Mouse (Mus musculus): ENCODE measurements at regions not wholly inside any gene's neighbourhood (a gene's known extent, or its start where the extent isn't known, plus 50 kb on each side); places are given as distances from the start of the nearest gene placed in this dataset.

DNA sequence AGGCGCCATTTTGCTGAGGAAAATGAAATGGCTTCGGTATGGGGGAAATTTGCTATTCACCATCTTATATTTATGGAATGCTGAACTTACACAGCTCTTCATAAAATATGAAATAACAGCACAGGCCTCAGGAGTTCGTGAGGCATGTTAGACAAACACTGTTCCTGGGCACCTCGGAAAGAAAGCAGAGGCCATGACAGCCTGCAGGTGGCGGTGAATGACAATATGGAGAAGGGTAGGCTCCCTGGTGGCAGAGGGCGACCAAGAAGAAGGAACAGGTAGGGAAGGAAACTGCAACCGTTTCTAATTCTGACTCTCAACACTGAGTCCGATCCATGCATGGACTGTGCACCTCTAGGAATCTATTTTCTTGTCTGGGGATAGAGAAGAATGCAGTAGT is 553.6 kb upstream of the Tmpo start:
- H3K4me1 ChIP-seq (ENCODE audit: control insufficient read depth in 2 of 2, insufficient read depth in 2 of 2, low read length in 2 of 2): no peaks in the 10 kb centered on the region

DNA sequence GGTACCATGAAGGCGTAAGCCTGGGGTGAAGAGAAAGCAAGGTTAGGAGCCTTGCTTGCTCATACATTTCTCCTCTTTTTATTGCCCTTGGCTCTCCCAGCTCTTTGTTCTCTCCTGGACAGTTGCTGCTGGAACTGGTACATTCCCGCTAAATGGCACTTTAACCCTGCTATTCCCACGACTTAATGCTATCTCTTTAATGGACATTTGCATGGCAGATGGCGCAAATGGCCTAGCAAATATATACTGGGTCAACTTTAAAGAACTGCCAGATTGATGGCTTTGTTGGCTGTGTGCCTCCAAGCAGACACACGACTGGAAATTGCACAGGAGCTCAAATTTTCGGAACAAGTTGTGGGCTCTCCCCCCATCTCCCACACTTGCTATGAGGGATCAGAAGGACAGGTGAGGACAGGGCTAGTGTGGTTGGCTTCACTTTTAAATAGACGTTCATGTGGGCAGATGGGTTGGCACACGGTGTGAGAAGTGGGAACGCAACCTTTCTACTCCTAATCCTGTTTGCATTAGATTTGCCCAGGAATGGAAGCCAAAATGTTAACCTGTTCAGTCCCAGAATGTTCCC is 551.0 kb upstream of the Tmpo start:
- H3K9me3 ChIP-seq (ENCODE audit: control insufficient read depth, low read length): no peaks in the 10 kb centered on the region
- H3K4me2 ChIP-seq (ENCODE audit: low read length): no peak overlapping the region
- no peak for ATAC-seq (ENCODE audit: insufficient number of reproducible peaks, insufficient read depth, low FRiP score, low read depth)
- no peaks in the 10 kb centered on the region for H3K36me3 ChIP-seq (ENCODE audit: control insufficient read depth, insufficient read depth, low read length)
- H3K27me3 ChIP-seq (ENCODE audit: control insufficient read depth, insufficient read depth, low read length): no peaks in the 10 kb centered on the region
- no peak overlapping the region for H3K9ac ChIP-seq (ENCODE audit: low read length)
- H3K4me1 ChIP-seq (ENCODE audit: control insufficient read depth in 2 of 2, insufficient read depth in 2 of 2, low read length in 2 of 2): no peaks in the 10 kb centered on the region
- H3K4me3 ChIP-seq (ENCODE audit: control insufficient read depth in 1 of 2, insufficient read depth in 1 of 2, low read depth in 1 of 2, low read length in 2 of 2): no peak overlapping the region
- 64% methylated on average over 9 of the region's 9 CpGs for WGBS
- no peak overlapping the region for H3K27ac ChIP-seq (replicated peaks in 1 of 2; ENCODE audit: control insufficient read depth in 1 of 2, insufficient read depth in 1 of 2, low read depth in 2 of 2, low read length in 2 of 2)

More for the DNA sequence above, 553.6 kb upstream of the Tmpo start:
- no peak overlapping the region for H3K4me2 ChIP-seq (ENCODE audit: low read length)
- no peaks in the 10 kb centered on the region for H3K9me3 ChIP-seq (ENCODE audit: control insufficient read depth, low read length)
- H3K9ac ChIP-seq (ENCODE audit: low read length): no peak overlapping the region
- no peaks in the 10 kb centered on the region for H3K27me3 ChIP-seq (ENCODE audit: control insufficient read depth, insufficient read depth, low read length)
- ATAC-seq (ENCODE audit: insufficient number of reproducible peaks, insufficient read depth, low FRiP score, low read depth): no peak
- H3K36me3 ChIP-seq (ENCODE audit: control insufficient read depth, insufficient read depth, low read length): no peaks in the 10 kb centered on the region
- H3K27ac ChIP-seq (replicated peaks in 1 of 2; ENCODE audit: control insufficient read depth in 1 of 2, insufficient read depth in 1 of 2, low read depth in 2 of 2, low read length in 2 of 2): no peak overlapping the region
- WGBS: 69% methylated on average over 8 of the region's 8 CpGs
- H3K4me3 ChIP-seq (ENCODE audit: control insufficient read depth in 1 of 2, insufficient read depth in 1 of 2, low read depth in 1 of 2, low read length in 2 of 2): no peak overlapping the region

DNA sequence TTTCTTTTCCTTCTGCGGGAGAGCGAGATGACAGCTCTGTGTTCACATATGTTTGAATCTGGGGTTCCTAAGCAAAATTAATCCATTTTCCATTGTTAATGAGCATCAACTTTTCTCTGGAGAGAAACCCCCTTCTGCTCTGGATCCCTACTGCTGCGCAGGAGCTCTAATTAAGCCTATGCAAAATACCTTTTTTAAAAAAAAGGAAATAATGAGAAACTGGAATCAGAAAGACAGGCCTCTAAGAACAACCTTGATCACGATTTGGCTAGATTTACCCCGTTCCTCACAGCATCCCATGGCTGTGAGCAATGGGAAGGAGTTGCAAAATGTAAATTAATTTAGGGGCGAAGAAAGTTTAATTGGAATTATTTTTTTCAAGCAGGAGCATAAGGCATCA is 548.9 kb upstream of the Tmpo start:
- no peak overlapping the region for H3K4me2 ChIP-seq (ENCODE audit: low read length)
- WGBS: 89% methylated on average over 6 of the region's 6 CpGs
- no peaks in the 10 kb centered on the region for H3K9me3 ChIP-seq (ENCODE audit: control insufficient read depth, low read length)
- no peak overlapping the region for H3K9ac ChIP-seq (ENCODE audit: low read length)
- H3K36me3 ChIP-seq (ENCODE audit: control insufficient read depth, insufficient read depth, low read length): no peaks in the 10 kb centered on the region
- ATAC-seq (ENCODE audit: insufficient number of reproducible peaks, insufficient read depth, low FRiP score, low read depth): no peak
- no peak overlapping the region for H3K4me3 ChIP-seq (ENCODE audit: control insufficient read depth in 1 of 2, insufficient read depth in 1 of 2, low read depth in 1 of 2, low read length in 2 of 2)
- no peaks in the 10 kb centered on the region for H3K4me1 ChIP-seq (ENCODE audit: control insufficient read depth in 2 of 2, insufficient read depth in 2 of 2, low read length in 2 of 2)
- no peak overlapping the region for H3K27ac ChIP-seq (replicated peaks in 1 of 2; ENCODE audit: control insufficient read depth in 1 of 2, insufficient read depth in 1 of 2, low read depth in 2 of 2, low read length in 2 of 2)
- H3K27me3 ChIP-seq (ENCODE audit: control insufficient read depth, insufficient read depth, low read length): no peaks in the 10 kb centered on the region

DNA sequence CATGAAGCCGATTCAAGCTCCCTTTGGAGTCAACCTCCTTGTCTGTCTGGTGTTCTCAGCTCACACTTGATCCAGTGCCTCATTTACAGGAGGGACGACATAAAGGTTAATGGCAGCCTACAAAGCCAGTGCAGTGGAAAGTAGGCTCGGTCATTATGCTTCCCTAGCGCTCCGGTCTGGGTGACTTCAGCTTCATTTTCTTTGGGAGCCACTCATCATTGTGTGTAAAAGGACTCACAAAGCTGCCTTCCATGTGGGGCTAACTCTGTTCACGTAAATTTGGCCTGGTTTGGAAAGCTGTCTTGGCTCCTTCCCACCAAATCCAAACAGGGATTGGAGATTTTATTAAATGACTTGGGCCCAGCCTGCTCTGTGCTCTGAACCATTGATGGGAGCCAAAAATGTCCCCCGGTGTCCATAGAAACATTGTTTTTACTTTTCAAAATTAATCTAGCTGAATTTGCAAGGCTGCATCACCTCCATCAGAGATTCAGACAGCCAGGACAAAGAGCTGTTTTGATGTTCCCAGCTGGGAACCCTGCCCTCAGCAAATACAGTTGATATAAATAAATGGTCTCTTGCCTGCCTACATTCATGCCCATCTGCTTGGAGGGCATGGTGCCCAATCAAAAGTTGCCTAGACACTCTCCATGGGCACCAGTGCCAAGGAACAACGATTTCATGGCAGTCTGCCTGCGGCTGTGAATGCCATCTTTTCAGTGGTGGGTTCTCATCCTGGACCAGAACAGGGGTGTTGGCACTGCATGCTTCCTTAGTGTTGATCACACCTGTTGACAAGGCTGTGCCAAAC is 538.7 kb upstream of the Tmpo start:
- WGBS: 87% methylated on average over 9 of the region's 9 CpGs

DNA sequence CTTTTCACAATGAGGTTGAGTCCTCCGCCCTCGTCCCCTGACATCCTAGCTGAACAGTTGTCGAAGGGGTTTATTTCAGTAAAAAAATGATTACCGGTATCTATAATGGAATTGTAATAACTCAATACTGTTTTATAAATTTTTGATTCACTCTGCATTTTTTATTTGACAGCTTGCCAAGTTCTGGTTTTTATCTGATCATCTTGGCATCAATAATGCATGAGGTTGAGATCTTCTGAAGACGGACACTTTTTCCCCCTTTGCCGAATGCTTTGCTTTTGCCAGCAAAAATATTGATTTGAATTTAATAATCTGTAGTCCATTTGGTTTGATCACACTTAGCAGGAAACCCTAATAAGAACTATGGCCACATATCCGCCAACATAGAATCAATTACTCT is 535.5 kb upstream of the Tmpo start:
- Histone ChIP-seq H3K27me3 (ENCODE audit: control insufficient read depth, insufficient read depth, low read length) (no peaks in the 10 kb centered on the region), H3K27ac (replicated peaks in 1 of 2; ENCODE audit: control insufficient read depth in 1 of 2, insufficient read depth in 1 of 2, low read depth in 2 of 2, low read length in 2 of 2) (no peak overlapping the region), H3K4me1 (ENCODE audit: control insufficient read depth in 2 of 2, insufficient read depth in 2 of 2, low read length in 2 of 2) (no peaks in the 10 kb centered on the region), H3K9me3 (ENCODE audit: control insufficient read depth, low read length) (no peaks in the 10 kb centered on the region), H3K36me3 (ENCODE audit: control insufficient read depth, insufficient read depth, low read length) (no peaks in the 10 kb centered on the region), H3K4me2 (ENCODE audit: low read length) (no peak overlapping the region), H3K9ac (ENCODE audit: low read length) (no peak overlapping the region), H3K4me3 (ENCODE audit: control insufficient read depth in 1 of 2, insufficient read depth in 1 of 2, low read depth in 1 of 2, low read length in 2 of 2) (no peak overlapping the region)
- no peak for ATAC-seq (ENCODE audit: insufficient number of reproducible peaks, insufficient read depth, low FRiP score, low read depth)
- WGBS: 89% methylated on average over 7 of the region's 7 CpGs

More for the DNA sequence above, 538.7 kb upstream of the Tmpo start:
- Histone ChIP-seq H3K27ac (replicated peaks in 1 of 2; ENCODE audit: control insufficient read depth in 1 of 2, insufficient read depth in 1 of 2, low read depth in 2 of 2, low read length in 2 of 2) (no peak overlapping the region), H3K4me3 (ENCODE audit: control insufficient read depth in 1 of 2, insufficient read depth in 1 of 2, low read depth in 1 of 2, low read length in 2 of 2) (no peak overlapping the region), H3K36me3 (ENCODE audit: control insufficient read depth, insufficient read depth, low read length) (no peaks in the 10 kb centered on the region), H3K9me3 (ENCODE audit: control insufficient read depth, low read length) (no peaks in the 10 kb centered on the region), H3K27me3 (ENCODE audit: control insufficient read depth, insufficient read depth, low read length) (no peaks in the 10 kb centered on the region), H3K4me2 (ENCODE audit: low read length) (no peak overlapping the region), H3K9ac (ENCODE audit: low read length) (no peak overlapping the region), H3K4me1 (ENCODE audit: control insufficient read depth in 2 of 2, insufficient read depth in 2 of 2, low read length in 2 of 2) (peaks cover 0 to 10% of the 10 kb centered on the region in 2 experiments; a peak in 1 of 4 replicates)
- no peak for ATAC-seq (ENCODE audit: insufficient number of reproducible peaks, insufficient read depth, low FRiP score, low read depth)

DNA sequence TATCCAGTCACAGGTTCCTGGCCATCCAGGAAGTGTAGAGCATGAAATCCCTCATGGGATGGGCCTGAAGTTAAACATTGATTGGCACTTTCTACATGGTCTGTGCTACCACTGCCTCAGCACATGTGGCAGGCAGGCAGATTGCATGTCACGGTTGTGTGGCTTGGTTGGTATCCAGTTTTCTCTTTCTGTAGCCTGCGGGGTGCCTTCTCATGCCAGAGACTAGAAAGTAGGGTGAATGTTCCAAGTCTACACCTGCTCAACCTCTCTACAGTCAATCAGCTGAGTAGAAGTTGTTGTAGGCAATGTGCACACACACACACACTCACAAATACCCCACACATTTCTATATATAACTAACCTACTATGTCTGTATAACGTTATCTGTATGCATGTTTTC is 533.5 kb upstream of the Tmpo start:
- Histone ChIP-seq H3K36me3 (ENCODE audit: control insufficient read depth, insufficient read depth, low read length) (no peaks in the 10 kb centered on the region), H3K27ac (replicated peaks in 1 of 2; ENCODE audit: control insufficient read depth in 1 of 2, insufficient read depth in 1 of 2, low read depth in 2 of 2, low read length in 2 of 2) (no peak overlapping the region), H3K9me3 (ENCODE audit: control insufficient read depth, low read length) (no peaks in the 10 kb centered on the region), H3K9ac (ENCODE audit: low read length) (no peak overlapping the region), H3K4me2 (ENCODE audit: low read length) (no peak overlapping the region), H3K27me3 (ENCODE audit: control insufficient read depth, insufficient read depth, low read length) (no peaks in the 10 kb centered on the region), H3K4me3 (ENCODE audit: control insufficient read depth in 1 of 2, insufficient read depth in 1 of 2, low read depth in 1 of 2, low read length in 2 of 2) (no peak overlapping the region), H3K4me1 (ENCODE audit: control insufficient read depth in 2 of 2, insufficient read depth in 2 of 2, low read length in 2 of 2) (no peaks in the 10 kb centered on the region)
- ATAC-seq (ENCODE audit: insufficient number of reproducible peaks, insufficient read depth, low FRiP score, low read depth): no peak
- 81% methylated on average over 3 of the region's 3 CpGs for WGBS

DNA sequence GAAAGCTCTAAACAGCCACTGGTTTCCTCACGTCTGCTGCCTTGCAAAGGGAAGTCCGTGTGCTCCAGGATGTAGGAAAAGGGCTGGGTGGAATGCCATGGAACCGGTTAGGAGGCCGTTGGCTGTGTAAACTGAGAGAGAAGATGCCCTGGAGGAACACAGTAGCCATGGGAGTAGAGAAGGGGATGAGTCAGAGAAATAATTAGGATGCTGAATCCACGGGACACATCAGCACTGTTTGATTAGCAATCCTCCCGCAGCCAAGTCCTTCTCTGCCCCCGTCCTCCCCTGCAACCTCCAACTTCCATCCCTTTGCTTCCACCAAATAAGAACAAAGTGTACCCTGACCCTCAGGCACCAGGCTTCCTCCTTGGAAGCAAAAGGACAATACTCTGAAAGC is 532.4 kb upstream of the Tmpo start:
- H3K27me3 ChIP-seq (ENCODE audit: control insufficient read depth, insufficient read depth, low read length): no peaks in the 10 kb centered on the region
- no peak overlapping the region for H3K27ac ChIP-seq (replicated peaks in 1 of 2; ENCODE audit: control insufficient read depth in 1 of 2, insufficient read depth in 1 of 2, low read depth in 2 of 2, low read length in 2 of 2)
- no peak overlapping the region for H3K4me3 ChIP-seq (ENCODE audit: control insufficient read depth in 1 of 2, insufficient read depth in 1 of 2, low read depth in 1 of 2, low read length in 2 of 2)
- H3K9me3 ChIP-seq (ENCODE audit: control insufficient read depth, low read length): no peaks in the 10 kb centered on the region
- no peaks in the 10 kb centered on the region for H3K36me3 ChIP-seq (ENCODE audit: control insufficient read depth, insufficient read depth, low read length)
- H3K4me2 ChIP-seq (ENCODE audit: low read length): no peak overlapping the region
- no peak for ATAC-seq (ENCODE audit: insufficient number of reproducible peaks, insufficient read depth, low FRiP score, low read depth)
- WGBS: 48% methylated on average over 7 of the region's 7 CpGs
- H3K9ac ChIP-seq (ENCODE audit: low read length): no peak overlapping the region
- H3K4me1 ChIP-seq (ENCODE audit: control insufficient read depth in 2 of 2, insufficient read depth in 2 of 2, low read length in 2 of 2): no peaks in the 10 kb centered on the region

DNA sequence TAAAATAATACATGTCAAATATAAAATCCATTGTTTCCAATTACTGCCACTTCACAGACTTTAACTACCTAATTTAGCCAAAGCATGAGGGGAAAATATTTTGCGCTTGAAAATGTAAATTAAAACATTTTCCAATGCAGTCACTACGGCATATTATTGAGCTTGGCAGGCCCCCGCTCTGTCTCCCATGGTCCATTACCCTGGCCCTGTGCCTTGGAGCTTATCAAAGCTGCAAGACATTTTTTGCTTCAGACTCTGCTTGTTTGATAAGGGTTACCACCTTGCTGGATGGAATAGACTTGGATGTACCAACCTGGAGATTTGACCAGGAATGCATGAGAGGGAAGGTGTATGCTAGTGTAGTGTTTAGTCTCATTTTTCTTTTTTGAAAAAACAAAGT is 525.7 kb upstream of the Tmpo start:
- H3K4me2 ChIP-seq (ENCODE audit: low read length): no peak overlapping the region
- H3K9ac ChIP-seq (ENCODE audit: low read length): no peak overlapping the region
- H3K27me3 ChIP-seq (ENCODE audit: control insufficient read depth, insufficient read depth, low read length): no peaks in the 10 kb centered on the region
- no peak overlapping the region for H3K4me3 ChIP-seq (ENCODE audit: control insufficient read depth in 1 of 2, insufficient read depth in 1 of 2, low read depth in 1 of 2, low read length in 2 of 2)
- no peak for ATAC-seq (ENCODE audit: insufficient number of reproducible peaks, insufficient read depth, low FRiP score, low read depth)
- H3K27ac ChIP-seq (replicated peaks in 1 of 2; ENCODE audit: control insufficient read depth in 1 of 2, insufficient read depth in 1 of 2, low read depth in 2 of 2, low read length in 2 of 2): no peak overlapping the region
- H3K36me3 ChIP-seq (ENCODE audit: control insufficient read depth, insufficient read depth, low read length): no peaks in the 10 kb centered on the region
- no peaks in the 10 kb centered on the region for H3K4me1 ChIP-seq (ENCODE audit: control insufficient read depth in 2 of 2, insufficient read depth in 2 of 2, low read length in 2 of 2)
- no peaks in the 10 kb centered on the region for H3K9me3 ChIP-seq (ENCODE audit: control insufficient read depth, low read length)
- WGBS: 90% methylated on average over 3 of the region's 3 CpGs
